Mouse (Mus musculus): ENCODE measurements at regions not wholly inside any gene's neighbourhood (a gene's known extent, or its start where the extent isn't known, plus 50 kb on each side); places are given as distances from the start of the nearest gene placed in this dataset.

- Histone ChIP-seq H3K9ac (replicated peaks) (no peak overlapping the region), H3K4me3 (ENCODE audit: insufficient read depth in 1 of 2, low read depth in 2 of 2, low read length in 2 of 2) (no peak overlapping the region), H3K9me3 (ENCODE audit: control insufficient read depth, low read length) (no peaks in the 10 kb centered on the region), H3K4me2 (ENCODE audit: low read depth) (no peak overlapping the region), H3K27me3 (ENCODE audit: control insufficient read depth, insufficient read depth, low read length) (no peaks in the 10 kb centered on the region), H3K4me1 (replicated peaks; ENCODE audit: control insufficient read depth in 2 of 2, insufficient read depth in 2 of 2, low read length in 1 of 2) (no peaks in the 10 kb centered on the region), H3K36me3 (replicated peaks; ENCODE audit: control insufficient read depth, insufficient read depth, low read depth) (no peaks in the 10 kb centered on the region), H3K27ac (no peak overlapping the region)
- WGBS (ENCODE audit: insufficient replicate concordance) = 3% methylated on average over 4 of the region's 4 CpGs
- no peak for TF ChIP-seq CTCF (IDR thresholded peaks at IDR 0.05; ENCODE audit: low read depth)
- TF ChIP-seq EP300 (IDR thresholded peaks at IDR 0.05; ENCODE audit: low read depth) = no peak
- DNase-seq (ENCODE audit: low read depth in 3 of 3, low spot score in 3 of 3) = no peak
- ATAC-seq (ENCODE audit: insufficient read depth) = no peak
Observed at GRCm38 (mm10) chr4:87434136-87434535, 203.9 kb upstream of the Slc24a2 start.

- no peak overlapping the region for H3K9ac ChIP-seq (replicated peaks)
- H3K27me3 ChIP-seq (ENCODE audit: control insufficient read depth, insufficient read depth, low read length) = no peaks in the 10 kb centered on the region
- no peak overlapping the region for H3K4me2 ChIP-seq (ENCODE audit: low read depth)
- H3K4me3 ChIP-seq (ENCODE audit: insufficient read depth in 1 of 2, low read depth in 2 of 2, low read length in 2 of 2) = no peak overlapping the region
- no peak for TF ChIP-seq EP300 (IDR thresholded peaks at IDR 0.05; ENCODE audit: low read depth)
- TF ChIP-seq CTCF (IDR thresholded peaks at IDR 0.05; ENCODE audit: low read depth) = no peak
- ATAC-seq (ENCODE audit: insufficient read depth) (no peak), DNase-seq (ENCODE audit: low read depth in 3 of 3, low spot score in 3 of 3) (no peak)
- no peak overlapping the region for H3K27ac ChIP-seq
- H3K4me1 ChIP-seq (replicated peaks; ENCODE audit: control insufficient read depth in 2 of 2, insufficient read depth in 2 of 2, low read length in 1 of 2) = no peaks in the 10 kb centered on the region
- no peaks in the 10 kb centered on the region for H3K9me3 ChIP-seq (ENCODE audit: control insufficient read depth, low read length)
- 68% methylated on average over 3 of the region's 3 CpGs for WGBS (ENCODE audit: insufficient replicate concordance)
- no peaks in the 10 kb centered on the region for H3K36me3 ChIP-seq (replicated peaks; ENCODE audit: control insufficient read depth, insufficient read depth, low read depth)
Observed at GRCm38 (mm10) chr4:87428374-87428773, 198.1 kb upstream of the Slc24a2 start.

- TF ChIP-seq EP300 (IDR thresholded peaks at IDR 0.05; ENCODE audit: low read depth) (no peak), CTCF (IDR thresholded peaks at IDR 0.05; ENCODE audit: low read depth) (no peak)
- no peaks in the 10 kb centered on the region for H3K27me3 ChIP-seq (ENCODE audit: control insufficient read depth, insufficient read depth, low read length)
- no peak overlapping the region for H3K4me3 ChIP-seq (ENCODE audit: insufficient read depth in 1 of 2, low read depth in 2 of 2, low read length in 2 of 2)
- 60% methylated on average over 1 of the region's 1 CpGs for WGBS (ENCODE audit: insufficient replicate concordance)
- H3K9ac ChIP-seq (replicated peaks) = no peak overlapping the region
- H3K36me3 ChIP-seq (replicated peaks; ENCODE audit: control insufficient read depth, insufficient read depth, low read depth) = no peaks in the 10 kb centered on the region
- H3K9me3 ChIP-seq (ENCODE audit: control insufficient read depth, low read length) = no peaks in the 10 kb centered on the region
- H3K27ac ChIP-seq = no peak overlapping the region
- ATAC-seq (ENCODE audit: insufficient read depth) (no peak), DNase-seq (ENCODE audit: low read depth in 3 of 3, low spot score in 3 of 3) (no peak)
- no peak overlapping the region for H3K4me2 ChIP-seq (ENCODE audit: low read depth)
- H3K4me1 ChIP-seq (replicated peaks; ENCODE audit: control insufficient read depth in 2 of 2, insufficient read depth in 2 of 2, low read length in 1 of 2) = no peaks in the 10 kb centered on the region
Observed at GRCm38 (mm10) chr4:87424066-87424465, 193.8 kb upstream of the Slc24a2 start.

DNA sequence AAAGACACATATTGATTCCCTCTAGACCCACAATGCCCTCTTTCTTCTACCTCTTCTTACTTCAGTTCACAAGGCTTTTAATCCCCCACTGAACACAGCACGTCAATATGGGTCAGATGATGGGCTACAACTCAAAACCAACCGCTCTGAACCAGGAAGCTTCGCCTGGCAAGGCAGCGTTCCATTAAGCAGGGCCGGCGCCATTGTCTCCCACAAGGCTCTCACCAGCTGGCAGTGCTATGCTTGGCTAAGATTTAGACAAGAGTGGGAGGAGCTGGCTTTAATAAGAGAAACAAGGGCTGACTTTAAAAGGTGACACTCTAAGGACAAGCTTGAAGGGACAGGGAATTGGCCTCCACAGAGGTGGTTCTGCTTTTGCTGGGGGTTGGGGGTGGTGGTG is 192.3 kb upstream of the Slc24a2 start:
- DNase-seq (ENCODE audit: low read depth in 3 of 3, low spot score in 3 of 3) (no peak), ATAC-seq (ENCODE audit: insufficient read depth) (no peak)

GRCm38 (mm10) chr4:87403354-87403753 is 173.1 kb upstream of the Slc24a2 start:
- no peak overlapping the region for H3K4me3 ChIP-seq (ENCODE audit: insufficient read depth in 1 of 2, low read depth in 2 of 2, low read length in 2 of 2)
- no peak for DNase-seq (ENCODE audit: low read depth in 3 of 3, low spot score in 3 of 3)
- no peaks in the 10 kb centered on the region for H3K4me1 ChIP-seq (replicated peaks; ENCODE audit: control insufficient read depth in 2 of 2, insufficient read depth in 2 of 2, low read length in 1 of 2)
- no peak overlapping the region for H3K27ac ChIP-seq
- H3K36me3 ChIP-seq (replicated peaks; ENCODE audit: control insufficient read depth, insufficient read depth, low read depth) = no peaks in the 10 kb centered on the region
- ATAC-seq (ENCODE audit: insufficient read depth) = no peak
- no peak overlapping the region for H3K4me2 ChIP-seq (ENCODE audit: low read depth)
- H3K9ac ChIP-seq (replicated peaks) = no peak overlapping the region
- 58% methylated on average over 6 of the region's 6 CpGs for WGBS (ENCODE audit: insufficient replicate concordance)
- no peaks in the 10 kb centered on the region for H3K27me3 ChIP-seq (ENCODE audit: control insufficient read depth, insufficient read depth, low read length)
- no peaks in the 10 kb centered on the region for H3K9me3 ChIP-seq (ENCODE audit: control insufficient read depth, low read length)
- TF ChIP-seq CTCF (IDR thresholded peaks at IDR 0.05; ENCODE audit: low read depth) (no peak), EP300 (IDR thresholded peaks at IDR 0.05; ENCODE audit: low read depth) (no peak)

More for the DNA sequence above, 192.3 kb upstream of the Slc24a2 start:
- Histone ChIP-seq H3K4me3 (ENCODE audit: insufficient read depth in 1 of 2, low read depth in 2 of 2, low read length in 2 of 2) (no peak overlapping the region), H3K27ac (no peak overlapping the region), H3K9ac (replicated peaks) (no peak overlapping the region), H3K27me3 (ENCODE audit: control insufficient read depth, insufficient read depth, low read length) (no peaks in the 10 kb centered on the region), H3K4me2 (ENCODE audit: low read depth) (no peak overlapping the region), H3K36me3 (replicated peaks; ENCODE audit: control insufficient read depth, insufficient read depth, low read depth) (no peaks in the 10 kb centered on the region), H3K9me3 (ENCODE audit: control insufficient read depth, low read length) (no peaks in the 10 kb centered on the region), H3K4me1 (replicated peaks; ENCODE audit: control insufficient read depth in 2 of 2, insufficient read depth in 2 of 2, low read length in 1 of 2) (no peaks in the 10 kb centered on the region)
- TF ChIP-seq EP300 (IDR thresholded peaks at IDR 0.05; ENCODE audit: low read depth) (no peak), CTCF (IDR thresholded peaks at IDR 0.05; ENCODE audit: low read depth) (no peak)
- WGBS (ENCODE audit: insufficient replicate concordance) = 59% methylated on average over 6 of the region's 6 CpGs

Measured in liver, embryonic 14.5 days (tissue).